Mouse (Mus musculus) brain, embryonic 14.5 days (tissue): ENCODE data around the gene St8sia1.

Experiments
- CTCF ChIP-seq: fragments of 200-500 bp; IDR thresholded peaks from 2 replicates; pipeline ENCODE4 v1.5.1; 2012; ENCODE audit warnings: inconsistent platforms, mild to moderate bottlenecking, moderate library complexity, borderline replicate concordance; ENCODE audit not compliant: insufficient read depth, insufficient read length; ENCODE audit errors: extremely low read depth
- POLR2A ChIP-seq: fragments of 200-500 bp; IDR thresholded peaks from 2 replicates; pipeline ENCODE4 v1.6.1; 2012; ENCODE audit warnings: mild to moderate bottlenecking, inconsistent platforms, borderline replicate concordance; ENCODE audit not compliant: poor library complexity, insufficient read depth, insufficient read length, severe bottlenecking; ENCODE audit errors: extremely low read depth

GRCm38 (mm10) chr6:142814011-142814410, 150.2 kb downstream of the St8sia1 start:
- TF ChIP-seq CTCF, result no peak
- TF ChIP-seq POLR2A, result no peak
